Mouse (Mus musculus) hindbrain, embryonic 14.5 days (tissue): ENCODE measurements around the gene Eif4enif1. TPM values are rescaled to one million over a fixed set of nuclear protein-coding genes. Genes with fewer than 3 reads are reported as not detected.

ENCODE experiments used
- ATAC-seq: fragments of 200-750 bp; cut with Nextera tagmentation; 2 replicates; pipeline ENCODE4 v1.8.0; 2017; ENCODE audit warnings: moderate number of reproducible peaks, mild to moderate bottlenecking, moderate TSS enrichment, moderate library complexity; ENCODE audit not compliant: low FRiP score
- DNase-seq: peaks from one replicate; pipeline ENCODE4 v3.0.0-alpha.2; 2015; ENCODE audit warnings: low spot score
- H3K27ac ChIP-seq: fragments of 300-500 bp; sonication (generic); 2 replicates; pipeline ENCODE4 v1.5.1; 2014; ENCODE audit warnings: mild to moderate bottlenecking, moderate library complexity
- H3K27me3 ChIP-seq: fragments of 300-500 bp; sonication (generic); 2 replicates; pipeline ENCODE4 v1.6.1; 2014; ENCODE audit warnings: mild to moderate bottlenecking, low read length, mixed read lengths; ENCODE audit not compliant: control insufficient read depth, insufficient read depth
- H3K36me3 ChIP-seq: fragments of 300-500 bp; sonication (generic); replicated peaks from 2 replicates; pipeline ENCODE4 v1.6.1; 2014; ENCODE audit not compliant: control insufficient read depth, insufficient read depth
- H3K4me1 ChIP-seq: fragments of 300-500 bp; sonication (generic); replicated peaks from 2 replicates; pipeline ENCODE4 v1.6.1; 2014; ENCODE audit warnings: antibody characterized with exemption, low read length, mixed read lengths; ENCODE audit not compliant: control insufficient read depth, insufficient read depth
- H3K4me2 ChIP-seq: fragments of 300-500 bp; sonication (generic); replicated peaks from 2 replicates; pipeline ENCODE4 v1.6.1; 2014; ENCODE audit warnings: mild to moderate bottlenecking, moderate library complexity
- H3K4me3 ChIP-seq: fragments of 300-500 bp; sonication (generic); replicated peaks from 2 replicates; pipeline ENCODE4 v1.5.1; 2014; ENCODE audit warnings: mild to moderate bottlenecking, low read length
- H3K9ac ChIP-seq: fragments of 300-500 bp; sonication (generic); 2 replicates; pipeline ENCODE4 v1.6.1; 2014
- H3K9me3 ChIP-seq: fragments of 300-500 bp; sonication (generic); 2 replicates; pipeline ENCODE4 v1.6.1; 2016; ENCODE audit warnings: low read length; ENCODE audit not compliant: control insufficient read depth
- WGBS: fragments of 180-500 bp; shearing (Covaris S2); extraction: QIAGEN DNeasy Blood & Tissue Kit; methylation state at CpG from one replicate; pipeline ENCODE4 v1.1.7; 2014; 5-methylcytosine and 5-hydroxymethylcytosine counted together
- polyA plus RNA-seq: library from polyadenylated mRNA; unstranded; fragments of >200 nt; fragmentation: Nextera tagmentation; extraction: Ambion mirVana; gene quantifications from 2 replicates; pipeline ENCODE4 v1.2.1, GENCODE M21; 2014

Gene Eif4enif1
- polyA plus RNA-seq, 1 experiment from 2014 or later = 54.0 TPM

DNA sequence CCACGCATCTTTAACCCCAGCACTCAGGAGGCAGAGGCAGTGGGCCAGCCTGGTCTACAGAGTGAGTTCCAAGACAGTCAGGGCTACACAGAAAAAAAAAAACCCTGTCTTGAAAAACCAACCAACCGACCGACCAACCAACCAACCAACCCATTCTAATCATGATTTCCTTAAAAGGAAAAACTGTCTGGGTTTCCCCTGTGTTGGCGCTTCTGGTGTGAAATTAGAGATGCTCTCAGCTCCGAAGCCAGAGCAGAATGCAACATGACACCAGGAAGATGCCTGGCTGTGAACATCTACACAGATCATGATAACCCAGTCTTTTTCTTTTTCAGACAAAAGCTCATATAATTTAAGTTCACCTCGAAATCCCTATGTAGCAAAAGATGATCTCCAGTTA, 80.7 kb downstream of the Eif4enif1 start:
- no peaks in the 10 kb centered on the region for H3K27me3 ChIP-seq
- H3K36me3 ChIP-seq = no peaks in the 10 kb centered on the region
- H3K27ac ChIP-seq = no peak overlapping the region
- H3K4me1 ChIP-seq = peaks cover 10% of the 10 kb centered on the region; the same call in 1 of the 2 replicates
- H3K4me3 ChIP-seq = no peak overlapping the region
- no peaks in the 10 kb centered on the region for H3K9me3 ChIP-seq
- ATAC-seq (no peak), DNase-seq (no peak)
- H3K4me2 ChIP-seq = no peak overlapping the region
- WGBS = 88% methylated on average over 6 of the region's 6 CpGs
- no peak overlapping the region for H3K9ac ChIP-seq

DNA sequence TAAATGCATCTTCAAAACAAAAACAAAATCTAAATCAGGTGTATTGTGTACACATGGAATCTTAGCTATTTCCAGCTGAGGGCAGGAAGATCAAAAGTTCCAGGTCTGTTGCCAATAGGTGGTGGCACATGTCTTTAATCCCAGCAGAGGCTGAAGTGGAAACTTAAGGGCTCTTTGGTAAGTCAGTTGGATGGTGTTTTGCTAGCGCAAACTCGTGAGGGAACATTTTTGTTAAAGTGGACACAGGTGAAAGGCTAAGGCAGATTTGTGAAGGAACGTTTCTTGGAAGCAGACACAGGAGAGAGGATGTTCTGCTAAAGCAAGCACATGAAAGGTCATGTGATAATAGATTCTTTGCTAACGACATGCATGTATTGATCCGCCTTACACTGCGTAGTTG, 81.5 kb downstream of the Eif4enif1 start:
- 90% methylated on average over 6 of the region's 6 CpGs for WGBS
- H3K4me1 ChIP-seq = peaks cover 18% of the 10 kb centered on the region
- H3K4me3 ChIP-seq = no peak overlapping the region
- no peak for ATAC-seq
- no peak for DNase-seq
- no peak overlapping the region for H3K27ac ChIP-seq
- H3K9me3 ChIP-seq = no peaks in the 10 kb centered on the region
- no peaks in the 10 kb centered on the region for H3K36me3 ChIP-seq
- no peaks in the 10 kb centered on the region for H3K27me3 ChIP-seq
- no peak overlapping the region for H3K4me2 ChIP-seq
- no peak overlapping the region for H3K9ac ChIP-seq

DNA sequence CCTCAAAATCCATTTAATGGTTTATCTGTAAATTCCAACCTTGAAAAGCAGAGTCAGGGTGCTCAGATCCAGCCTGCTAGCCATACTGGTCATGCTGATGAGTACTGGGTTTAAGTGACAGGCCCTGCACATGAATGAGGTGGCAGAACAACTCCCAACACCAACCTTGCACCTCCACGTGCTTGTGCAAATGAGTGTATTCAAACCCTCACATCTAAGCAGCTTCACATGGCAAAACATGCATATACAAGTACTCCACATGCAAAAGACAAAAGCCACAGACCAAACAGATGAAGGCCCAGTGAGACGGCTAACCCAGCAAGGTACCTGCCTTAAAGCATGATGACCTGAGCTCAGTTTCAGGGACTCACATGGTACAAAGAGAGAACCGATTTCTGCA, 83.7 kb downstream of the Eif4enif1 start:
- no peak for ATAC-seq
- DNase-seq = no peak
- Histone ChIP-seq H3K27ac (no peak overlapping the region), H3K27me3 (no peaks in the 10 kb centered on the region), H3K36me3 (no peaks in the 10 kb centered on the region), H3K9ac (no peak overlapping the region), H3K4me2 (no peak overlapping the region), H3K4me1 (peaks cover 18% of the 10 kb centered on the region), H3K4me3 (no peak overlapping the region), H3K9me3 (no peaks in the 10 kb centered on the region)
- WGBS = 86% methylated on average over 3 of the region's 3 CpGs

DNA sequence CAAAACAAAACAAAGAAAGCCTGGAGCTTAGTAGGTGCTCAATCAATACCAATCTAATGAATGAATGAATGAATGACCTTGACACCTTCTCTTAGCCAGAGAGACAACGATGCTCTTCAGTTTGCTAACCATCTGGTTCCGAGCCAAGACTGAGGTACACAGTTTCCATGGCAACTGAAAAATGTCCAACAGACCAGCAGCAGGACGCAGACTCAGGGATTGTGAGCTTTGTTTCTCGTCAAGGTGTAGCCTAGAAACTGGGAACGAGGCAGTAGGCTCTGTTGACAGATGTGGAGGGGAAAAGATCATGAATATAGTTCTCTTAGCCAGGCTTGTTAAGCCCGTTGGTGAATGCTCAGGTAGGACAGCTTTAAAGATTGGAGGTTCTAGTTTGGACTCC, 84.9 kb downstream of the Eif4enif1 start:
- ATAC-seq = no peak
- 18% methylated on average over 6 of the region's 6 CpGs for WGBS

DNA sequence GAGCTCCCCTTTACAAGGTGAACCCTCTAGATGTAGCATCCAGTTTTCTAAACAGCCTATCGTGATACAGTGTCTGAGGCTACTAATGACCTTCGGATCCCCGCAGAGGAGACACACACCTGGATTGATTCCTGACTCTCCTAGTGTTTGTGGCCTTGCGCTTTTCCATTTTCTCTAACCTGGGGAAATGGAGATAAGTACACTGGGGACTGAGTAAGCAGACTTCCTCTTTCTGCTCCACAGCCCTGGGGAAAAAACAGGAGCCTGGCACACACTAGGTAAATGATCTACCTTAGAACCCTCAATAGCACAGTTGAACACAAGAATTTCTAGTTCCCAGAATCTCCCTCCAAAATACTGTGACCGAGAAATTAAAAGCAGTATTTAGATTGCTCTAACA, 85.7 kb downstream of the Eif4enif1 start:
- Histone ChIP-seq H3K27ac (peak overlapping the region; percentile 100), H3K27me3 (no peaks in the 10 kb centered on the region), H3K9ac (peak overlapping the region; percentile 97; the same call in 1 of the 2 replicates), H3K4me3 (peak overlapping the region; percentile 85), H3K4me1 (peaks cover 23% of the 10 kb centered on the region), H3K4me2 (peak overlapping the region; percentile 100), H3K36me3 (no peaks in the 10 kb centered on the region; the same call in none of the 2 replicates), H3K9me3 (no peaks in the 10 kb centered on the region)
- no peak for DNase-seq
- no peak for ATAC-seq
- whole genome bisulfite sequencing = 60% methylated on average over 5 of the region's 5 CpGs

More for the DNA sequence above, 84.9 kb downstream of the Eif4enif1 start:
- peak; percentile 69 for DNase-seq
- no peak overlapping the region for H3K4me3 ChIP-seq
- peak overlapping the region; percentile 52; the same call in 1 of the 2 replicates for H3K27ac ChIP-seq
- no peaks in the 10 kb centered on the region for H3K27me3 ChIP-seq
- H3K4me1 ChIP-seq = peaks cover 18% of the 10 kb centered on the region
- H3K9ac ChIP-seq = 0 out of 2 replicates have a peak overlapping the region, but pooled peaks have one; percentile 97
- H3K36me3 ChIP-seq = no peaks in the 10 kb centered on the region; the same call in 1 of the 2 replicates
- H3K4me2 ChIP-seq = 0 out of 2 replicates have a peak overlapping the region, but pooled peaks have one; percentile 100
- H3K9me3 ChIP-seq = no peaks in the 10 kb centered on the region

DNA sequence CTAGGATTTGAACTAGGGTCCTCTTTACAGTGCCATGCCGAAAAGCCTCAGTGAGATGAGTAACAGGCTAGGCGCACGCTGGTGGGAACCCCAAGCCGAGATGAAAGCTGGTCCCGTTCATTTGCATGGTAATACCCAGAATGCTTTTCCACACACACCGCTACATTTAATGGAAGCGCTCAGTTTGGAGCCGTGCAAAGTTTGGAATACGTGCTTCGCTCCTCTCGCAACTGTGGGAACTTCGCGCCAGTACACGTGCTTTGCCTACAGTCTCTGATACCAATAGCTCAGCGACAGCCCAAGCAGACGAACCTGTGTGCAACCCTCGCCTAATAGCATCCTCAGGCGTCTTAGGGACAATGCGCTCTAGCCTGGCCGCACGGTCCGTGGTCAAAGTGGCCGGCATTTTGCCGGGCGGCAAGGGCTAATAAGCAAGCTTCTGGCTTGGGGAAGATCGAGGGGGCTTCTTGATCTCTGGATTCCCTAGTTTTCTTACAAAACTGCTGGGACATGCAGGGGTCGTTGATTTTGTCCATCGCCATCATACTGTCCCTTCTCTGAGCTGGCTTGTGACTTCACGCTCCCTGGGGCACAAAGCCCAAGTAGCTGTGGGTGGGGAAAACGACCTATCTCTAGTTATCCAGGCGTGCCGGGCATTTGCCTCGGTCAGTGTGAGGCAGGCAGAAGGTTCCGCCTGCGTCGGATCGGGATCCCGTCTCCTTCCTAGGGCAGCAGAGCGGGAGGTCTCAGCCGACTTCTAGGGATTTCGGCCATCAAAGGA, 86.5 kb downstream of the Eif4enif1 start, which contains the start of gene Patz1:
Patz1 (plus strand) TSS at position 354 of the 781 bp plus-strand sequence.
- no peaks in the 10 kb centered on the region for H3K9me3 ChIP-seq
- H3K4me1 ChIP-seq = peaks cover 31% of the 10 kb centered on the region
- H3K9ac ChIP-seq = peak within 1 kb of the TSS; percentile 97
- H3K27me3 ChIP-seq = no peaks in the 10 kb centered on the region
- ATAC-seq (peak; percentile 25; the same call in 1 of the 2 replicates), DNase-seq (peak; percentile 68)
- under 1% methylated on average over 41 of the region's 41 CpGs for WGBS
- peak within 1 kb of the TSS; percentile 100 for H3K4me2 ChIP-seq
- peak within 1 kb of the TSS; percentile 100 for H3K27ac ChIP-seq
- peak within 1 kb of the TSS; percentile 85 for H3K4me3 ChIP-seq
- H3K36me3 ChIP-seq = peaks cover 6% of the 10 kb centered on the region

DNA sequence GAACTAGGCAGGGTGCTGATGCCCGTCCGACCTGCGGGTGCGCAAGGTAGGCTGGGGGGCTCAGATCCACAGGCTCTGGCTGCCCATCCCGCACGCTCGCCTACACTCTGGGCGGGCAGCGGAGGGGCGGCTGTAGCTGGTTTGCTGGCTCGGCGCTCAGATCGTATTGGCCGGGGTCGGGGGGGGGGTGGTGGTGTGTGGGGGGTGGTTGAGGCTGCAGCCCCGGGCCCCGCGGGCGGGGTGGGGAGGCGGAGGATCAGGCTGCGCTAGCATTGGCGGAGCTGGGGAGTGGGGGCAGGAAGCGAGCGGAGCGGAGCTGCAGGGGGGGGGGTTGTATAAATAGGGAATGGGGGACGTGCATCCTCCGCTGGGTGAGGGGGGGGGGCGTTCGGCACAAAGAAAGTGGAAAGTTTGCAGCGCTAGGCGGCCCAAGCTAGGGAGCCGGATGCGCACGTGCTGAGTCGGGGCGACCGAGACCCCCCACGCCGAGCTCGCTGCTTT, 87.2 kb downstream of the Eif4enif1 start:
- 1% methylated on average over 34 of the region's 40 CpGs for WGBS
- H3K4me2 ChIP-seq = peak overlapping the region; percentile 100
- DNase-seq (peak; percentile 80), ATAC-seq (peak; percentile 85)
- peak overlapping the region; percentile 100 for H3K27ac ChIP-seq
- H3K9ac ChIP-seq = peak overlapping the region; percentile 97
- H3K27me3 ChIP-seq = no peaks in the 10 kb centered on the region
- H3K36me3 ChIP-seq = peaks cover 13% of the 10 kb centered on the region
- H3K4me1 ChIP-seq = peaks cover 38% of the 10 kb centered on the region
- H3K9me3 ChIP-seq = no peaks in the 10 kb centered on the region
- peak overlapping the region; percentile 85 for H3K4me3 ChIP-seq

DNA sequence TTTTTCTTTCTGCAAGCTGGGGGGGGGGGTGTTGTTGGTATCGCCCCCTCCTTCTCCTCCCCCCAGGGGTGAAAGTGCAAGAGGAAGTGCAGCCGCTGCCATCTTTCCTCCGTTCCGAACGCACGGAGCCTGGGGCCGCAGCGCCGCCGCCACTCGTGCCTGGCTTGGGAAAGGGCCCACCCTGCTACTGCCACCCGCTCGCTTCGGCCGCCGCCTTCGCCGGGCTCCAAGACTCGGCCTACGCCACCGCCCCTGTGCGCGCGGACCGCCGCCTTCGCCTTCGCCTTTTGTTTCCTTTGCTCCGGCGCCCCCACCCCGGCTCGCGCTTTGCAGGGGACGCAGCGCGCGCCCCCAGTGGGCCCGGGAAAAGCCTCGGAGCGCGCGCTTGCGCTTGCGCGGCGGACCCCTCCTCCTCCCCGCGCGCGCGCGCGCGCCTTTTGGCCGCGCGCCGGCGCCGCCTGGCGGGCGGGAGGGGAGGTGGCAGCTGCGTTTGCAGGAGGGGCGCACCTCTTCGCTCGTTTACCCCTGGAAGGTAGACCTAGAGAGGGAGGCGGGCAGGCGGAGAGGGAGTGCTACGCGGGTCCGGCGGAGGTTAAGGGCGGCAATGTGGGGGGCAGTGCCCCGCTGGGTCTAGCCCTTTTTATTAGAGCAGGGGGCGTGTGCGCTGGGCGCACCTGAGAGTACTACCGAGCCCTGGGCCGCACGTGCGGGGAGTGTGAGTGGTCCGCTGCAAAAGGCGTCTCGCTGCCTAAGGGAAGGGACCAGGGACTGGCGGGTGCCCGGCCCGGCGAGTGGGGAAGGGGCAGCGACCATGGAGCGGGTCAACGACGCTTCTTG, 87.8 kb downstream of the Eif4enif1 start:
- Histone ChIP-seq H3K36me3 (peaks cover 19% of the 10 kb centered on the region), H3K9ac (peak overlapping the region; percentile 97), H3K27me3 (no peaks in the 10 kb centered on the region), H3K4me2 (peak overlapping the region; percentile 100), H3K27ac (peak overlapping the region; percentile 100), H3K4me3 (peak overlapping the region; percentile 85), H3K4me1 (peaks cover 44% of the 10 kb centered on the region), H3K9me3 (no peaks in the 10 kb centered on the region)
- DNase-seq (peak; percentile 95), ATAC-seq (peak; percentile 65)
- WGBS = 1% methylated on average over 59 of the region's 92 CpGs
